Mouse (Mus musculus): ENCODE results near the gene Kcnf1. TPM values are rescaled to one million over a fixed set of nuclear protein-coding genes. Genes with fewer than 3 reads are reported as not detected.

Kcnf1 gene
- total and polyA plus RNA-seq, 3 experiments: 0.04 TPM; not detected in 2

- H3K9ac ChIP-seq (ENCODE audit: low read depth, low read length): no peak overlapping the region
- 95% methylated on average over 2 of the region's 2 CpGs for WGBS
- H3K27ac ChIP-seq: no peak overlapping the region
- no peaks in the 10 kb centered on the region for H3K79me2 ChIP-seq (replicated peaks; ENCODE audit: control insufficient read depth, insufficient read depth, low read length)
- H3K36me3 ChIP-seq (ENCODE audit: control insufficient read depth, insufficient read depth, low read length): no peaks in the 10 kb centered on the region
- intact Hi-C loops (cut with DNase I): no loop called here
- DNase-seq: no peak
- H3K27me3 ChIP-seq (ENCODE audit: control insufficient read depth, insufficient read depth, low read length): no peaks in the 10 kb centered on the region
- H3K4me1 ChIP-seq (ENCODE audit: control insufficient read depth, insufficient read depth, low read length): no peaks in the 10 kb centered on the region
- H3K4me3 ChIP-seq: no peak overlapping the region
- TF ChIP-seq CTCF (IDR thresholded peaks at IDR 0.05): no peak
- TF ChIP-seq EP300 (IDR thresholded peaks at IDR 0.05; ENCODE audit: insufficient read depth, low read depth, low read length): no peak
- no peak for TF ChIP-seq POLR2A (IDR thresholded peaks at IDR 0.05; ENCODE audit: insufficient read depth, low read depth, low read length)
Observed at GRCm38 (mm10) chr12:17192887-17193286, 16.2 kb upstream of the Kcnf1 start.

DNA sequence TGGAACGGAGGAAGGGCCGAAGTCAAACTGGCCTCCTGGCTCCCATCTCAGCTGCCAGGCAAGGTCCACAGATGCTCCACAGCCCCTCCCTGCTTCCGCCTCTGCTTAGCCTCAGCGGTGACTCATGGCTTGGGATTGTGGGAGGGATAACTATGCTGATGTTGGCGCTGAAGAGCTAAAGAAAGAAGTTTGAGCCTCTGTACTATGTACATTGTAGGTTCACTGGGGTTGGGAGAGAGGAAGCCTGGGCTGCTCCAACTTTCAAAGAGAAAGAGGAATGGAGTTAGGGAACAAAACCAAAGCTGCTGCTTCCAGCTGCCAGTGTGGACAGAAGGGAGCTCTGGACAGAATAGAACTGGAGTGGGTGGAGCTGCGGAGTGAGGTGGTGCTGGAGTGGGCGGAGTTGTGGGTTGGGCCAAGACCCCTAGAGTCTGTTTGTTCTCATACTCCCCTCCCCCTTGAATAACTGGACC is 7.7 kb upstream of the Kcnf1 start:
- H3K79me2 ChIP-seq (replicated peaks; ENCODE audit: control insufficient read depth, insufficient read depth, low read length): no peaks in the 10 kb centered on the region
- DNase-seq: peak; percentile 24 to 47
- no peak overlapping the region for H3K27ac ChIP-seq
- WGBS: 7% methylated on average over 7 of the region's 7 CpGs
- no peak for TF ChIP-seq EP300 (IDR thresholded peaks at IDR 0.05; ENCODE audit: insufficient read depth, low read depth, low read length)
- no peak for TF ChIP-seq CTCF (IDR thresholded peaks at IDR 0.05)
- no peaks in the 10 kb centered on the region for H3K4me1 ChIP-seq (ENCODE audit: control insufficient read depth, insufficient read depth, low read length)
- H3K9ac ChIP-seq (ENCODE audit: low read depth, low read length): no peak overlapping the region
- H3K27me3 ChIP-seq (ENCODE audit: control insufficient read depth, insufficient read depth, low read length): no peaks in the 10 kb centered on the region
- no peaks in the 10 kb centered on the region for H3K36me3 ChIP-seq (ENCODE audit: control insufficient read depth, insufficient read depth, low read length)
- H3K4me3 ChIP-seq: no peak overlapping the region
- intact Hi-C loops (cut with DNase I): no loop called here

DNA sequence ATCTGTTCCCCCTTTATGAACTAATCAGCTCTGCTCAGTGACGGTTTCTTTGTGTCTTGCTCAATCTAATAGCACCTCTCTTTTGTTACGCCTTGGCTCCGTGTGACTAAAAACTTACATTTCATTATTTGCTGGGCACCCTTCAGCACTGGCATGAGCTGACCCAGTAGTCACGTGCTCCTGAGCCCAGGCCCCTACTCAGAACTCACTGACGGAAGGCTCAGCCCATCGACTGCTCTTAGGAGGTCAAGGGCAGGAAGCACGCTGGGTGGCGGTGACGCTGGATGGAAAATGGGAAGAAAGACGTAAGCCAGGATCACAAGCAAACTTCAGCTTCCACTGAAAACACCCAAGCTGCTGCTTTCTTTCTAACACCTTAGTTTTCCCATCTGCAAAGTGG is 7.1 kb upstream of the Kcnf1 start:
- H3K27ac ChIP-seq: no peak overlapping the region
- WGBS: 34% methylated on average over 10 of the region's 10 CpGs

GRCm38 (mm10) chr12:17176041-17176756 is 489 bp downstream of the Kcnf1 start:
- Histone ChIP-seq H3K27ac (no peak overlapping the region), H3K9ac (ENCODE audit: low read depth, low read length) (no peak overlapping the region), H3K36me3 (ENCODE audit: control insufficient read depth, insufficient read depth, low read length) (no peaks in the 10 kb centered on the region), H3K4me1 (ENCODE audit: control insufficient read depth, insufficient read depth, low read length) (no peaks in the 10 kb centered on the region), H3K4me3 (peak overlapping the region; percentile 1; the same call in 1 of the 2 replicates), H3K79me2 (replicated peaks; ENCODE audit: control insufficient read depth, insufficient read depth, low read length) (no peaks in the 10 kb centered on the region), H3K27me3 (ENCODE audit: control insufficient read depth, insufficient read depth, low read length) (peaks cover 9% of the 10 kb centered on the region)
- DNase-seq: peak in 1 of 2 experiments; percentile 19
- TF ChIP-seq EP300 (IDR thresholded peaks at IDR 0.05; ENCODE audit: insufficient read depth, low read depth, low read length) (no peak), POLR2A (IDR thresholded peaks at IDR 0.05; ENCODE audit: insufficient read depth, low read depth, low read length) (no peak), CTCF (IDR thresholded peaks at IDR 0.05) (no peak)
- WGBS: 3% methylated on average over 54 of the region's 54 CpGs
- intact Hi-C loops (cut with DNase I): no loop called here

More for the DNA sequence above, 7.1 kb upstream of the Kcnf1 start:
- no peaks in the 10 kb centered on the region for H3K27me3 ChIP-seq (ENCODE audit: control insufficient read depth, insufficient read depth, low read length)
- no peak overlapping the region for H3K4me3 ChIP-seq
- TF ChIP-seq EP300 (IDR thresholded peaks at IDR 0.05; ENCODE audit: insufficient read depth, low read depth, low read length) (no peak), CTCF (IDR thresholded peaks at IDR 0.05) (no peak), POLR2A (IDR thresholded peaks at IDR 0.05; ENCODE audit: insufficient read depth, low read depth, low read length) (no peak)
- H3K9ac ChIP-seq (ENCODE audit: low read depth, low read length): no peak overlapping the region
- no peaks in the 10 kb centered on the region for H3K36me3 ChIP-seq (ENCODE audit: control insufficient read depth, insufficient read depth, low read length)
- no peaks in the 10 kb centered on the region for H3K4me1 ChIP-seq (ENCODE audit: control insufficient read depth, insufficient read depth, low read length)
- DNase-seq: no peak
- no peaks in the 10 kb centered on the region for H3K79me2 ChIP-seq (replicated peaks; ENCODE audit: control insufficient read depth, insufficient read depth, low read length)
- intact Hi-C loops (cut with DNase I): no loop called here

- Histone ChIP-seq H3K4me3 (no peak overlapping the region), H3K4me1 (ENCODE audit: control insufficient read depth, insufficient read depth, low read length) (no peaks in the 10 kb centered on the region), H3K27ac (no peak overlapping the region), H3K27me3 (ENCODE audit: control insufficient read depth, insufficient read depth, low read length) (peaks cover 9% of the 10 kb centered on the region), H3K9ac (ENCODE audit: low read depth, low read length) (no peak overlapping the region), H3K36me3 (ENCODE audit: control insufficient read depth, insufficient read depth, low read length) (no peaks in the 10 kb centered on the region), H3K79me2 (replicated peaks; ENCODE audit: control insufficient read depth, insufficient read depth, low read length) (no peaks in the 10 kb centered on the region)
- DNase-seq: peak in 1 of 2 experiments; percentile 18
- WGBS: 13% methylated on average over 25 of the region's 25 CpGs
- TF ChIP-seq POLR2A (IDR thresholded peaks at IDR 0.05; ENCODE audit: insufficient read depth, low read depth, low read length): no peak
- no peak for TF ChIP-seq CTCF (IDR thresholded peaks at IDR 0.05)
- TF ChIP-seq EP300 (IDR thresholded peaks at IDR 0.05; ENCODE audit: insufficient read depth, low read depth, low read length): no peak
- intact Hi-C loops (cut with DNase I): no loop called here
Observed at GRCm38 (mm10) chr12:17175531-17175951, 1.1 kb downstream of the Kcnf1 start.

GRCm38 (mm10) chr12:17175124-17175523 is 1.6 kb downstream of the Kcnf1 start:
- no peaks in the 10 kb centered on the region for H3K4me1 ChIP-seq (ENCODE audit: control insufficient read depth, insufficient read depth, low read length)
- TF ChIP-seq EP300 (IDR thresholded peaks at IDR 0.05; ENCODE audit: insufficient read depth, low read depth, low read length) (no peak), CTCF (IDR thresholded peaks at IDR 0.05) (no peak), POLR2A (IDR thresholded peaks at IDR 0.05; ENCODE audit: insufficient read depth, low read depth, low read length) (no peak)
- DNase-seq: no peak
- peaks cover 9% of the 10 kb centered on the region for H3K27me3 ChIP-seq (ENCODE audit: control insufficient read depth, insufficient read depth, low read length)
- no peak overlapping the region for H3K27ac ChIP-seq
- H3K36me3 ChIP-seq (ENCODE audit: control insufficient read depth, insufficient read depth, low read length): no peaks in the 10 kb centered on the region
- H3K4me3 ChIP-seq: no peak overlapping the region
- WGBS: 66% methylated on average over 20 of the region's 20 CpGs
- no peaks in the 10 kb centered on the region for H3K79me2 ChIP-seq (replicated peaks; ENCODE audit: control insufficient read depth, insufficient read depth, low read length)
- intact Hi-C loops (cut with DNase I): no loop called here
- H3K9ac ChIP-seq (ENCODE audit: low read depth, low read length): no peak overlapping the region
